Mouse (Mus musculus) bone marrow, adult 2 months (tissue): ENCODE results near the gene Ormdl1. TPM values are rescaled to one million over a fixed set of nuclear protein-coding genes. Genes with fewer than 3 reads are reported as not detected.

Experiments
- H3K27ac ChIP-seq: fragments of 200-500 bp; 2 replicates; pipeline ENCODE4 v1.5.1; 2012; ENCODE audit warnings: low read depth, mild to moderate bottlenecking, control low read depth, inconsistent platforms, low read length; ENCODE audit not compliant: control insufficient read depth, poor library complexity, insufficient read depth
- H3K4me1 ChIP-seq: fragments of 200-500 bp; 2 replicates; pipeline ENCODE4 v1.6.1; 2011; ENCODE audit warnings: low read length; ENCODE audit not compliant: control insufficient read depth, insufficient read depth
- H3K4me3 ChIP-seq: fragments of 200-500 bp; replicated peaks from 2 replicates; pipeline ENCODE3; 2011; ENCODE audit warnings: mild to moderate bottlenecking, low read depth, low read length, control low read depth; ENCODE audit not compliant: control insufficient read depth
- CTCF ChIP-seq: fragments of 200-500 bp; IDR thresholded peaks from 2 replicates; pipeline ENCODE4 v1.5.1; 2011; ENCODE audit warnings: low read length, control low read depth; ENCODE audit not compliant: control insufficient read depth, insufficient read depth
- POLR2A ChIP-seq: fragments of 200-500 bp; IDR thresholded peaks from 2 replicates; pipeline ENCODE4 v1.6.1; 2011; ENCODE audit warnings: low read depth, mild to moderate bottlenecking, control low read depth, low read length, borderline replicate concordance; ENCODE audit not compliant: control insufficient read depth
- WGBS: fragments of 180-500 bp; shearing (Covaris S2); methylation state at CpG from one replicate; pipeline ENCODE4 v1.1.7; 2018; 5-methylcytosine and 5-hydroxymethylcytosine counted together
- polyA plus RNA-seq: library from polyadenylated mRNA; stranded (reverse); fragments of >200 nt; gene quantifications from 2 replicates; pipeline ENCODE4 v1.2.4, GENCODE M21; 2011; ENCODE audit warnings: low replicate concordance; ENCODE audit not compliant: missing spikeins, insufficient read depth, insufficient read length

The Ormdl1 gene
- polyA plus RNA-seq, 1 experiment, result 7.6 TPM

DNA sequence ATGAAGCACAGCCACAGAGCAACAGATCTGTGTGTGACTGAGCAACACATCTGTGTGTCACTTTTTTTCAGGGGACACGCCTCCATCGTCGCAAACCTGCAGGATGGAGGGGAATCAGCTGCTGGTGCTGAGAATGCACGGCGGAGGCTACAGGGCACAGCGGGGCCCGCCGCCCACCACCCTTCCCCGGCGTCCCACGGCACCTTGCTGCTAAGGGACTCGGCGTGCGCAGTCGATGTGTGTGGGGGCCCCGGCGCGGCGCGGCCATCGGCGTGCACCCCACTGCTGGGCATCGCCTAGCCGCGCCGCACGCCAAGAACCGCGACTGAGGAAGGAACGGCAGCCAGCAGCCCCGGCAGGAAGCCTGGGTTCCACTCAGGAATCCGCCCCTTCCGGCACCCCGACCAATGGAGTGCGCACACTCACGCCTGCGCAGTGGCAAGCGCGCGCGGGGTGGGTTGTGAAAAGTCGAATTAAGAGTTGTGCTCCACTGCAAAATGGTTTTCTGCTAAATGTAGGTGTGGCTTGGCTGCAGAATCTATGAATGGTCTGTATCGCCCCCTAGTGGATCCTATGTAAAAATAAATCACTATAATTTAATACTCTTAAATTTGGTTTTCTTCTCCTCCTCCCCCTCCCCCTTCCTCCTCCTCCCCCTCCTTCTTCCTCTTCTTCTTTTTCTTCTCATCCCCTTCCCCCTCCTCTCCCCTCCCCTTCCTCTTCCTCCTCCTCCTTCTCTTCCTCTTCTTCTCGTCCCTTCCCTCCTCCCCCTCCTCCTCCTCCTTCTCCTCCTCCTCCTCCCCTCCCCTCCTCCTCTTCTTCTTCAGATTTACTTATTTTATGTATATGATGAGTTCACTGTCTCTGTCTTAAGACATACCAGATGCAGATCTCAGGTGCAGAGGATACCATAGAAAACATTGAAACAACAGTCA lies 55.7 kb downstream of the Ormdl1 start, which contains the start of the genes Asdurf, Gm28551 and Asnsd1:
Asdurf (minus strand) TSS at position 293 of the 935 bp plus-strand sequence.
Gm28551 (minus strand) TSS at position 341 of the 935 bp plus-strand sequence.
Asnsd1 (minus strand) TSS at position 426 of the 935 bp plus-strand sequence.
- Histone ChIP-seq H3K4me3 (peak within 1 kb of the TSS; percentile 75), H3K4me1 (no peaks in the 10 kb centered on the region; the same call in 1 of the 2 replicates), H3K27ac (peak within 1 kb of the TSS; percentile 89)
- TF ChIP-seq POLR2A (peak; percentile 82; the same call in 1 of the 2 replicates), CTCF (no peak)
- WGBS, result under 1% methylated on average over 44 of the region's 44 CpGs

- TF ChIP-seq POLR2A, result no peak
- TF ChIP-seq CTCF, result no peak
- Histone ChIP-seq H3K27ac (no peak overlapping the region), H3K4me3 (no peak overlapping the region), H3K4me1 (no peaks in the 10 kb centered on the region)
Observed at GRCm38 (mm10) chr1:53358988-53359387, 62.1 kb downstream of the Ormdl1 start.

Other genes with a start within 250 kb of the Ormdl1 start
- gene Mstn, start 235.5 kb upstream of the Ormdl1 start, polyA plus RNA-seq, result not detected in 2 replicates
- not detected in 2 replicates for gene 1700019A02Rik, start 109.5 kb upstream of the Ormdl1 start, polyA plus RNA-seq
- gene Pms1, start 77 bp upstream of the Ormdl1 start, polyA plus RNA-seq, result 3.2 and 6.5 TPM in 2 replicates
- 2.3 TPM in 1 of 2 replicates, not detected in the other for gene Gm28778, start within 50 bp of the Ormdl1 start, polyA plus RNA-seq
- 9.9 and 10.3 TPM in 2 replicates for gene Osgepl1, start 16.5 kb downstream of the Ormdl1 start, polyA plus RNA-seq
- not detected in 2 replicates for gene Asdurf, start 55.5 kb downstream of the Ormdl1 start, polyA plus RNA-seq
- not detected in 2 replicates for gene Gm28551, start 55.6 kb downstream of the Ormdl1 start, polyA plus RNA-seq
- gene Asnsd1, start 55.7 kb downstream of the Ormdl1 start, polyA plus RNA-seq, result 27.7 and 45.2 TPM in 2 replicates